Comparison of ENCODE assay signal across 1 mouse cellular context in genomic region chr16:55837653-55838052, GRCm38 (mm10).
A peak's percentile ranks its signal among the peaks of the same experiment; 100 is the strongest.
TF ChIP-seq lines count a peak whose summit lies in the region.

No protein-coding gene starts in this region.

TF ChIP-seq in CH12.LX, 34 proteins besides CTCF, POLR2A, EP300 and RAD21:
- peak; percentile 47; the same call in 1 of the 2 replicates for TF ChIP-seq SIN3A (IDR thresholded peaks at IDR 0.05; ENCODE audit: low read length)
